Mouse (Mus musculus): ENCODE results near the gene Nup98. TPM values are rescaled to one million over a fixed set of nuclear protein-coding genes. Genes with fewer than 3 reads are reported as not detected.

Nup98 gene
- polyA plus RNA-seq, 1 experiment from 2014 or later: 30.8 TPM

- no peaks in the 10 kb centered on the region for H3K36me3 ChIP-seq
- ATAC-seq (ENCODE audit: insufficient number of reproducible peaks, low FRiP score, low TSS enrichment, low read depth): no peak
- no peaks in the 10 kb centered on the region for H3K27me3 ChIP-seq
- H3K4me2 ChIP-seq: no peak overlapping the region
- no peaks in the 10 kb centered on the region for H3K9me3 ChIP-seq
- H3K4me1 ChIP-seq: peaks cover 13% of the 10 kb centered on the region
- H3K27ac ChIP-seq: no peak overlapping the region
- H3K9ac ChIP-seq: no peak overlapping the region
- WGBS: 86% methylated on average over 4 of the region's 4 CpGs
- no peak overlapping the region for H3K4me3 ChIP-seq
These were observed 100.2 kb downstream of the Nup98 start for GRCm38 (mm10) chr7:102109746-102110145.

GRCm38 (mm10) chr7:102109171-102109570 is 100.8 kb downstream of the Nup98 start, which contains the start of gene Art5:
Gene Art5, minus strand, starts transcription at chr7:102109489.
- WGBS: 73% methylated on average over 7 of the region's 7 CpGs
- no peak within 1 kb of the TSS for H3K4me3 ChIP-seq
- no peaks in the 10 kb centered on the region for H3K9me3 ChIP-seq
- no peak within 1 kb of the TSS for H3K9ac ChIP-seq
- no peak within 1 kb of the TSS for H3K4me2 ChIP-seq
- H3K27me3 ChIP-seq: no peaks in the 10 kb centered on the region
- H3K4me1 ChIP-seq: peaks cover 13% of the 10 kb centered on the region
- H3K36me3 ChIP-seq: no peaks in the 10 kb centered on the region
- H3K27ac ChIP-seq: no peak within 1 kb of the TSS
- ATAC-seq (ENCODE audit: insufficient number of reproducible peaks, low FRiP score, low TSS enrichment, low read depth): no peak

- Histone ChIP-seq H3K4me1 (peaks cover 13% of the 10 kb centered on the region), H3K27ac (no peak overlapping the region), H3K9ac (no peak overlapping the region), H3K9me3 (no peaks in the 10 kb centered on the region), H3K27me3 (no peaks in the 10 kb centered on the region), H3K4me3 (no peak overlapping the region), H3K4me2 (no peak overlapping the region), H3K36me3 (no peaks in the 10 kb centered on the region)
- no peak for ATAC-seq (ENCODE audit: insufficient number of reproducible peaks, low FRiP score, low TSS enrichment, low read depth)
- WGBS: 89% methylated on average over 1 of the region's 1 CpGs
These were observed 101.8 kb downstream of the Nup98 start for GRCm38 (mm10) chr7:102108206-102108605.

GRCm38 (mm10) chr7:102106700-102107141 is 103.3 kb downstream of the Nup98 start:
- 11% methylated on average over 23 of the region's 23 CpGs for WGBS
- no peak for ATAC-seq (ENCODE audit: insufficient number of reproducible peaks, low FRiP score, low TSS enrichment, low read depth)
- Histone ChIP-seq H3K4me3 (peak overlapping the region; percentile 28), H3K4me2 (peak overlapping the region; percentile 62), H3K4me1 (peaks cover 13% of the 10 kb centered on the region), H3K9me3 (no peaks in the 10 kb centered on the region), H3K27me3 (no peaks in the 10 kb centered on the region), H3K36me3 (no peaks in the 10 kb centered on the region), H3K27ac (no peak overlapping the region), H3K9ac (0 out of 2 replicates have a peak overlapping the region, but pooled peaks have one; percentile 23)

- WGBS: 70% methylated on average over 5 of the region's 5 CpGs
These were observed 105.8 kb downstream of the Nup98 start for GRCm38 (mm10) chr7:102104126-102104525.

GRCm38 (mm10) chr7:102103555-102103954 is 106.4 kb downstream of the Nup98 start:
- Histone ChIP-seq H3K4me3 (no peak overlapping the region), H3K4me1 (peaks cover 25% of the 10 kb centered on the region), H3K9me3 (no peaks in the 10 kb centered on the region), H3K4me2 (no peak overlapping the region), H3K36me3 (no peaks in the 10 kb centered on the region), H3K27me3 (no peaks in the 10 kb centered on the region), H3K27ac (no peak overlapping the region), H3K9ac (no peak overlapping the region)
- ATAC-seq (ENCODE audit: insufficient number of reproducible peaks, low FRiP score, low TSS enrichment, low read depth): no peak
- WGBS: 72% methylated on average over 2 of the region's 2 CpGs

More at GRCm38 (mm10) chr7:102104126-102104525, 105.8 kb downstream of the Nup98 start:
- Histone ChIP-seq H3K36me3 (no peaks in the 10 kb centered on the region), H3K27ac (no peak overlapping the region), H3K4me1 (peaks cover 25% of the 10 kb centered on the region), H3K4me2 (no peak overlapping the region), H3K27me3 (no peaks in the 10 kb centered on the region), H3K4me3 (no peak overlapping the region), H3K9me3 (no peaks in the 10 kb centered on the region), H3K9ac (no peak overlapping the region)
- no peak for ATAC-seq (ENCODE audit: insufficient number of reproducible peaks, low FRiP score, low TSS enrichment, low read depth)

- H3K36me3 ChIP-seq: no peaks in the 10 kb centered on the region
- ATAC-seq (ENCODE audit: insufficient number of reproducible peaks, low FRiP score, low TSS enrichment, low read depth): no peak
- H3K9me3 ChIP-seq: no peaks in the 10 kb centered on the region
- H3K4me3 ChIP-seq: no peak overlapping the region
- H3K27me3 ChIP-seq: no peaks in the 10 kb centered on the region
- no peak overlapping the region for H3K9ac ChIP-seq
- WGBS: 44% methylated on average over 6 of the region's 6 CpGs
- H3K27ac ChIP-seq: no peak overlapping the region
- no peak overlapping the region for H3K4me2 ChIP-seq
- H3K4me1 ChIP-seq: peaks cover 22% of the 10 kb centered on the region
These were observed 107.3 kb downstream of the Nup98 start for GRCm38 (mm10) chr7:102102696-102103095.

- Histone ChIP-seq H3K27ac (no peak overlapping the region), H3K27me3 (no peaks in the 10 kb centered on the region), H3K36me3 (no peaks in the 10 kb centered on the region), H3K9me3 (no peaks in the 10 kb centered on the region), H3K4me2 (no peak overlapping the region), H3K9ac (no peak overlapping the region), H3K4me3 (no peak overlapping the region), H3K4me1 (peaks cover 20% of the 10 kb centered on the region)
- 46% methylated on average over 8 of the region's 8 CpGs for WGBS
- no peak for ATAC-seq (ENCODE audit: insufficient number of reproducible peaks, low FRiP score, low TSS enrichment, low read depth)
These were observed 107.7 kb downstream of the Nup98 start for GRCm38 (mm10) chr7:102102241-102102640.

- Histone ChIP-seq H3K36me3 (no peaks in the 10 kb centered on the region), H3K4me1 (peaks cover 12% of the 10 kb centered on the region), H3K4me2 (0 out of 2 replicates have a peak within 1 kb of the TSS, but pooled peaks have one; percentile 48), H3K27ac (no peak within 1 kb of the TSS), H3K9me3 (no peaks in the 10 kb centered on the region), H3K9ac (no peak within 1 kb of the TSS), H3K4me3 (no peak within 1 kb of the TSS; the same call in 1 of the 2 replicates), H3K27me3 (no peaks in the 10 kb centered on the region)
- no peak for ATAC-seq (ENCODE audit: insufficient number of reproducible peaks, low FRiP score, low TSS enrichment, low read depth)
- WGBS: 55% methylated on average over 5 of the region's 5 CpGs
These were observed 108.5 kb downstream of the Nup98 start, which contains the start of gene Art1 for GRCm38 (mm10) chr7:102101487-102101886. Gene Art1, plus strand, starts transcription at chr7:102101743.

- no peaks in the 10 kb centered on the region for H3K9me3 ChIP-seq
- no peak overlapping the region for H3K4me3 ChIP-seq
- peaks cover 12% of the 10 kb centered on the region for H3K4me1 ChIP-seq
- WGBS: 58% methylated on average over 5 of the region's 5 CpGs
- ATAC-seq (ENCODE audit: insufficient number of reproducible peaks, low FRiP score, low TSS enrichment, low read depth): no peak
- no peaks in the 10 kb centered on the region for H3K36me3 ChIP-seq
- no peak overlapping the region for H3K27ac ChIP-seq
- no peaks in the 10 kb centered on the region for H3K27me3 ChIP-seq
- no peak overlapping the region for H3K9ac ChIP-seq
- H3K4me2 ChIP-seq: no peak overlapping the region
These were observed 109.1 kb downstream of the Nup98 start for GRCm38 (mm10) chr7:102100868-102101267.

GRCm38 (mm10) chr7:102099760-102100661 is 110.0 kb downstream of the Nup98 start:
- Histone ChIP-seq H3K9ac (no peak overlapping the region), H3K4me1 (peaks cover 12% of the 10 kb centered on the region), H3K4me2 (peak overlapping the region; percentile 48), H3K36me3 (no peaks in the 10 kb centered on the region), H3K27me3 (no peaks in the 10 kb centered on the region), H3K27ac (no peak overlapping the region), H3K9me3 (no peaks in the 10 kb centered on the region), H3K4me3 (peak overlapping the region; percentile 25)
- WGBS: 4% methylated on average over 30 of the region's 30 CpGs
- 0 out of 2 replicates have a peak, but pooled peaks have one; percentile 35 for ATAC-seq (ENCODE audit: insufficient number of reproducible peaks, low FRiP score, low TSS enrichment, low read depth)

- no peak overlapping the region for H3K4me2 ChIP-seq
These were observed 122.6 kb downstream of the Nup98 start for GRCm38 (mm10) chr7:102087336-102087735.

More at GRCm38 (mm10) chr7:102087336-102087735, 122.6 kb downstream of the Nup98 start:
- Histone ChIP-seq H3K27ac (no peak overlapping the region), H3K4me3 (no peak overlapping the region), H3K36me3 (peaks cover 47% of the 10 kb centered on the region), H3K9me3 (no peaks in the 10 kb centered on the region), H3K9ac (no peak overlapping the region), H3K4me1 (no peaks in the 10 kb centered on the region), H3K27me3 (no peaks in the 10 kb centered on the region)
- no peak for ATAC-seq (ENCODE audit: insufficient number of reproducible peaks, low FRiP score, low TSS enrichment, low read depth)
- WGBS: 83% methylated on average over 4 of the region's 4 CpGs
